Mouse (Mus musculus): Measurements from ENCODE around the gene Gnpat.

Gnpat gene

DNA sequence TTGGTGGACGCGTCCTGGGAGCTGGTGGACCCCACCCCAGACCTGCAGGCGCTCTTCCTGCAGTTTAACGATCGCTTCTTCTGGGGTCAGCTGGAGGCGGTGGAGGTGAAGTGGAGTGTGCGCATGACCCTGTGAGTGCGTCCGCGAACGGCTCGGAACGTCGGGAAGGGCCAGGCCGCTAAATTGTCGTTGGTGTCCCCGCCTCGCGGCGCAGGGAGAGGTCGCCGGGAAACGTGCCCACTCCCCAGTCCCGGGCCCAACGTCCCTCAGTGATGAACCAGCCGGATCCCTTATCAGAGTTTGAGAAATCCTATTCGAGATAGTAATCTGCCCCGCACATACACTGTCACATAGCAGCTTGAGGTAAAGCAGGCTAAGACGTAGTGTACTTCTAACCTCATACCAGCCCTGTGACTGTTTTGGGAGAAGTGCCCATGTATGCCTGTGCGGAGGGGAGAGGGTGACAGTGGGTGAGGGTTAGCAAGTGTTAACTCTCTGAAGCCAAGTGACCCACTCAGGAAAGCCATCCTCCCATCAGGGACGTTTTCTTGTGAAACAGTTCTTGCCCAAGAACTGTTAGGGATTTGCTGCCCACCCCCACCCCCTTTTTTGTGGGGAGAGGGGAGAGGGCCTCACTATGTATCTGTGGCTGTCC is 35.5 kb downstream of the Gnpat start:
- no peak for DNase-seq (ENCODE audit: low spot score in 2 of 2)

DNA sequence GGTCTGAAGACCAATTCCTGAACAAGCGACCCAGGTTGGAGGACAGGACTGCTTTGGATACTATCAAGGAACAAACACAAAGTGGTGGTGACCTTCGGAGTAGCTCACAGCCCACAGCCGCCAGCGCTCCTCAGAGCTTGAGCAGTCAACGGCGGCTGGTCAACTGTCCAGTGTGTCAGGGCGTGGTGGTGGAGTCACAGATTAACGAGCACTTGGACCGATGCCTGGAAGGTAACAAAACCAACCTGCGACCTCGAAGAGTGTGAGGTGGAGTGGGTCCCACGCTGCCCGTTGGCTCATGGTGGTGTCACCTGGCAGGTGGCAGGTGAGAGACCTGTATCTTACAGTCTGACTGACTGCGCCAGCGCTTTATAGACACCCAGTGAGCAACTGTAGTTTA is 40.4 kb downstream of the Gnpat start:
- DNase-seq (ENCODE audit: low spot score in 2 of 2), result no peak

DNA sequence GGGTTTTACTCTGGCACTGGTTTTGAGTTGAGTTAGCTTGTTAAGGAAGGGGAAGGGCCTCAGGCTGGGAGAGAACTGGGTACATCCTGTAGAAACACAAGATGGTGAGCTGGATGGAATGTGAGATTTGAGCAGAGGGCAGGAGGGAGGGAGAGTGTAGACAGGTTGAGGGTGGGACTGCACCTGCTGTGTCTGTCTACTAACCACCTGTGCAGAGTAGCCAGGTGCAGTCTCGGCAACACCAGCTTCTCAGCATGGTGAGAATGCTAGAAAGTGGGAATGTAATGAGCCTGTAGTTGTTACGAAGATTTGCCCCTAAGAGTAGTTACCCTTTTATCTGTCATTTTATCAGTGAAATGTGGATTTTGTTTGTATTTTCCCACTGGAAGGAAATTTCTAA is 42.6 kb downstream of the Gnpat start:
- DNase-seq (ENCODE audit: low spot score in 2 of 2), result no peak

DNA sequence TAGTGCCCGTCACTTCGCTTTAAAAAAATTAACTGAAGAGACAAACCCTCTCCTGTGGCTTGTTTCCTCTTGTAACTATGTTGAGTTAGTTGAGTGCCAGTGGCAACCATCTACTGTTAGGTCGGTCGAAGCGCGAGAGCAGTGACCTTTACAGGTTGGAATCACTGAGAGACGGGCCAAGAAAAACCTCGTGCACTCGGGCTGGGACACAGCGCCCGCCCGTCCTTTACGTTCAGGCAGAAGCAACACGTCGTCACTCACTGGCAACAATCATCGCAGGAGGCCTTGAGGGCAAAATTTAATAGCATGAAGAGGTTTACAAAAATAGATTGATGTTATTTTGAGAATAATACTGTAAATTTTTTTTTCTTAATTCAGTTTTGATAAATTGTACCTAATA is 47.1 kb downstream of the Gnpat start:
- DNase-seq (ENCODE audit: low spot score in 2 of 2), result no peak

GRCm38 (mm10) chr8:124910349-124910748 is 47.5 kb downstream of the Gnpat start:
- DNase-seq (ENCODE audit: low spot score in 2 of 2), result no peak

- no peak for DNase-seq (ENCODE audit: low spot score in 2 of 2)
These were observed 49.4 kb downstream of the Gnpat start for GRCm38 (mm10) chr8:124911938-124912872.

- DNase-seq (ENCODE audit: low spot score in 2 of 2), result no peak
These were observed 51.2 kb downstream of the Gnpat start for GRCm38 (mm10) chr8:124914061-124914460.

DNA sequence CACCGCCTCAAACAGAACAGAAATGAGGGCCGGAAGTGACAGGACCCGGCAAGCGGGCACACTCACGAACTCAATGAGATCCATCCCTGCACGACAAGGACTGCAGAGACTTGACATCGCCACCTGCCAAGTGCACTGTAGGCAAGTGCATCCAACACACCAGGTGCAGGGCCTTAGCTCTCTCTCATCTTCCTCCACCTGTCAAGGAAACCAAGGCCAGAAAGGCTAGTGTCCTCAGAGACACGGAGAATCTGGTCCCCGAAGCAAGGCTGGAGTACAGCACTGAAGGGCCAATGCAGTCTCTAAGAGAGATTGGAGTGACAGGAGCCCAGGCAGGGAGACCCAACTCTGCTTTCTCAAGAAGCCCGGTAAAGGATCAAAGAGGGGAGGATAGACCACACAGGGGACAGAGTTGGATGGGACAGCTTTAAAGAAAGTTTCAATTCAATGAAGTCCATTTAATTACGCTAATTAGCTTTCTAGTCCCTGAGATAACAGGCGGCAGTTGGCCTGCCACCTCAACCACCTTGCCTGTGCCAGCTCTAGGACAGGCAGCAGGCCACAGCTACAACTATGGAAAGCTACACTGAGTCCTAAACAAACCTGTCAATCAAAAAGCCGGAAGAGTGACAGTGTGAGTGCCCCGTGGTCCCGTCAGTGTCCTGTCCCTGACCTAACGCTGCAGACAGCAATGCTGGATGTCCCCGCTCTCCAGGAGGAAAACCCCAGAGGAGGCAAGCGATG is 55.1 kb downstream of the Gnpat start:
- DNase-seq (ENCODE audit: low spot score in 2 of 2), result no peak

DNA sequence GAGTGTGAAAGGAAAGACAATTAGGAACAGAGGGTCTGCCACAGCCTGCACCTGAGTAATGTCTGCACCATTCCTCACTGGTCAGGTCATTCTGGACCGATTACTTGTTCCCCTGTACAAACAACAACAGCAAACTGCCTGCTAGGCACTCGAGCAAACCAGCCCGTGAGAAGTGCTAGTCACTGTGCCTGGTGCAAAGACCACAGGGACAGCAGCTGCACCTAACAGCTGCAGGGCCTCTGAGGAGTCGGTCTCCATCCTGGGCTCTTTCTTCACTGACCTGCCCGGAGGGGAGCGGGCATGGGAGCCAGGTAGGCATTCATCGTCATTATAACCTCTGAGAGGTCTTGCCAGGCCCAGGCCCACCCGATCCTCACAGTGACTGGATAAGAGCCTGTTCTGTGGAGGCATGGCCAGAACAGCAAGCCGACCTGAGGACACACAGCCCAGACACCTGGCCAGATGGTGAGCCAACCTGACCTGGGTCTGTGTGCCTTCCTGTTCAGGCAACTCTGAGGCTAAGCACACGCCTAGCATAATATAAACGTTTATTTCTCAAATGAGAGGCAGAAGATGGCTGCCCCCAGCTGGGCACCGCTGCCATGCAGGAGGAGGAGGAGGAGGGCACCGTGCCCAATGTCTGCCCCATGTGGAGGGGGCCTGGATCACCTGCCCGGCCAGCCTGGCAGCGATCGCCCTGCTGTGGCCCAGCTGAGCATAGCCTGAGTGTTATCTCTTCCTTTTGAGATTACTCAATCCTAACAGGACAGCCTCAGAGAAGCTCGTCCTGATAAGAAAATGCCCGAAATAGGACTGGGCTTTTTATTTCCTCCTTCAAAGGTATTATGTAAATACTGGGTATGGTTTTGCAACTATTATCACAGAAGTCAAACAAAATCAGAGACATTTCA is 58.8 kb downstream of the Gnpat start:
- no peak for DNase-seq (ENCODE audit: low spot score in 2 of 2)

- no peak for DNase-seq (ENCODE audit: low spot score in 2 of 2)
These were observed 59.8 kb downstream of the Gnpat start for GRCm38 (mm10) chr8:124922490-124923089.

DNA sequence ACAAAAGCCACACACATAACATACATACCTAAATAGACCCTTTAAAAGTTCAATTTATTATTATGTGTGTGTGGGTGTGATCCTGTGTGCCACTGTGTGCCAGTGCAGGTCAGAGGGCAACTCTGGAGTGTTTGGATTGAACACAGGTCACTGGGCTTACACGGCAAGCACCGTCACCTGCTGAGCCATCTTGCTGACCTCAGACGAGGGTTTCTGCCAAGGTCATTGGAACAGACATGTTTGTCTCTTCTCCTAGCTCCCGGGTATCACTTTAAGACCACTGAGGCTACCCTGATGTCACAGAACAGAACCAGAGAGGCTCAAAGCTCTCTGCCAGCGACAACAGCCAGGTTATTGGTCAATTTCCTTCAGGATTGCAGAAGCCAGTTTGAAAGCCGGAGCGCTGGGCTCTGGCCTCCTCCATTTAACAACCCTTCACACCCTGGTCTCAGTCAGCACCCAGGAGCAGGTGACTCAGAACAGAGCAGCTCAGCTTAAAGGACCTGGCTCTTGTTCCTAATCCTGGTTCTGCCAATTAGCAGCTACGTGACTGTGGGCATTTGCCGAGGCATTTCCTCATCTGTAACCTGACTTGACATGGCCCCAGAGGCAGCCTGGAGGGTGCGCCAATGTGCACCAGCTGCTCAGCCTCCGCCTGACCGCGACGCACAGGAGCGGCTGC is 61.3 kb downstream of the Gnpat start:
- no peak for DNase-seq (ENCODE audit: low spot score in 2 of 2)

DNA sequence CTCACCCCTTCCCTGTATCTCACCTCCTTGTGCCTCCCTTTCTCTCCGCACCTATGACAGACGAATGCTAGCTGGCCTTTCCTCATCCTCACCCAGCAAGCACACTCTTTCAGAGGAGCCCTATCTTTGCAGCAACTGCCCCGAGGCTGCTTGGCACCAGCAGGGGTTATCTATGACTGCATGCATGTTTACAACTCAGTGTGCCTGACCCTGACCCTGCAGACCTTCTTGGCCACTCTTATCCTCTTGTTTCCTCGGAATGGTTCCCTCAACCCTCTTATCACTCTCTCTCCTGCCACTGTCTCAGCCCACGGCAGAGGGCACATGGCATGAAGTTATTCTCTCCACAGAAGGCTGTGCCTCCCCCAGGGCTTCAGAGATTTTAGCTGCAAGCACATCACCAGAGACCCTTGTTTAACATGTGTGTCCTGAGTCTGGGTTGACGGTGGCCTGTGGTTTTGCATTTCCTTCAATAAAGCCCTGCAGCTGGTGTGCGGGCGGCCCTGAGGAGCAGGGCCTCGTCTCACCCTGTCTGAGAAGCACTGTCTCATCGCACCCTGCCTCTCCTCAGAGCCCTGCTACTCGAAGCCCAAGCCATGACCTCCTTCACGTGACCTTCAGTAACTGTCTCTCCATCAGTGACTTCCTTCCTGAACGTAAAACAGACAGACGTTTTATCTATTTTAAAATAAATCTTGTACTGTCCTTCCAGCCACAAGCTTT is 62.9 kb downstream of the Gnpat start:
- no peak for DNase-seq (ENCODE audit: low spot score in 2 of 2)

- no peak for DNase-seq (ENCODE audit: low spot score in 2 of 2)
These were observed 63.5 kb downstream of the Gnpat start for GRCm38 (mm10) chr8:124926351-124926771.

DNA sequence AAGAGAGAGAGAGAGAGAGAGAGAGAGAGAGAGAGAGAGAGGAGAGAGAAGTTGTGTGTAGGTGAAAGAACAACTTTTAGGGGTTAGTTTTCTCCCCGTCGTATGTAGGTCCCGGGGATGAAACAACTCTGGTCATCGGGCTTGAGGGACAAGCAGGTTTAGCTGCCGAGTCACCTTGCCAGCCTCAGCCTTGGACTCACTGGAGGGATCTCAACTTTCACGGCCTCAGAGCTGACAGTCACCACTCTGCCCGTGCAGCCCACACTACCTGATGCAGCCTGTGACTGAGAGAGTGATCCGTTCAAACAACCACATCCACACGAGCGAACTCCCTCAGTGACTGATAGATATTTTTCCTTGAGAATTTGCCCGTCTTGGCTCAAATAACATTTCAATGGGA is 66.2 kb downstream of the Gnpat start:
- DNase-seq (ENCODE audit: low spot score in 2 of 2), result no peak

- DNase-seq (ENCODE audit: low spot score in 2 of 2), result no peak
These were observed 67.3 kb downstream of the Gnpat start for GRCm38 (mm10) chr8:124930086-124930485.

DNA sequence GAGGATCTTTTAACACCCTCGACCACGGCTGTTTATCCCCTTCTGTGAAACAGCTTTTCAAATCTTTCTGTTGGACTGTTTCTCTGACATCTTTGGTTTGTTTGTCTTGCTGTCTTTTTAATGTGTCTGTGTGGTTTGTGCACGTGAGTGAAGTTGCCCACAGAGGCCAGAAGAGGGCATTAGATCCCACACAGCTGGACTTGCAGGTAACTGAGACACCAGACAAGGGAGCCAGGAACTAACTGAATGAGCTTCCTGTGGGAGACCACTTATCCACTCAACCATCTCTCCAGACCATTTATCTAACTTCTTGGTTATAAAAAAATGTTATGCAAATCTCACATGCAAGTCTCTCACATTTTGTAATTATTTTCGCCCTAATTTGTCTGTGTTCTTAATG is 67.8 kb downstream of the Gnpat start:
- no peak for DNase-seq (ENCODE audit: low spot score in 2 of 2)

- DNase-seq (ENCODE audit: low spot score in 2 of 2), result no peak
These were observed 69.6 kb downstream of the Gnpat start for GRCm38 (mm10) chr8:124932435-124932834.

- no peak for DNase-seq (ENCODE audit: low spot score in 2 of 2)
These were observed 72.3 kb downstream of the Gnpat start for GRCm38 (mm10) chr8:124935116-124935515.

GRCm38 (mm10) chr8:124936699-124937098 is 73.9 kb downstream of the Gnpat start:
- DNase-seq (ENCODE audit: low spot score in 2 of 2), result no peak

DNA sequence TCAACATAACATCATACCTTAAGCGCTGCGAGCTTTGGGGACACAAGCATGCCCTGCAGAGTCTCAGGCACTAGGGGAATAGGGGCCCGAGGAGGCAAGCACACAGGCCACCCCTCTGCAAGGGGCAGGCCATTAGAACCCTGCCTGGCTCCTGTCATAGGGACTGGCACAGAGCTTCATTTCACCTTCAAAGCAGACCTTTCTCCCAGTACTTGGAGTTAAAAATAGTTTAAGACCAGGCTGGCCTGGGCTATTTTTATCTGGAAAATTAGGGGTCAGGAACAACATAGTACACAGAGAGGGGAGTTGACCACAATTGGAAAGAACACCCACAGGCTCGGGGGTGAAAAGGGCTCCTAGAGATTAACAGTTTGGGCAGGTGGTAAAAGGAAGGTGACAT is 74.5 kb downstream of the Gnpat start:
- no peak for DNase-seq (ENCODE audit: low spot score in 2 of 2)
